Mouse (Mus musculus): ENCODE measurements at regions not wholly inside any gene's neighbourhood (a gene's known extent, or its start where the extent isn't known, plus 50 kb on each side); places are given as distances from the start of the nearest gene placed in this dataset.
"Not testable (repeated sequence)": the region's sequence is repeated elsewhere in the genome, so short reads cannot be mapped to it uniquely, and the experiment has no call there.

- ATAC-seq: no peak
Measured at GRCm38 (mm10) chr1:184191325-184191724, 157.2 kb upstream of the 1700056E22Rik start.

GRCm38 (mm10) chr1:184187582-184187981, 153.5 kb upstream of the 1700056E22Rik start:
- no peak for ATAC-seq

- no peak for ATAC-seq
Measured at GRCm38 (mm10) chr1:184182163-184182562, 148.1 kb upstream of the 1700056E22Rik start.

GRCm38 (mm10) chr1:184174416-184174815, 140.3 kb upstream of the 1700056E22Rik start:
- not testable (repeated sequence) for ATAC-seq

GRCm38 (mm10) chr1:184173739-184174138, 139.6 kb upstream of the 1700056E22Rik start:
- no peak for ATAC-seq

GRCm38 (mm10) chr1:184172986-184173385, 138.9 kb upstream of the 1700056E22Rik start:
- no peak for ATAC-seq

- ATAC-seq: no peak
Measured at GRCm38 (mm10) chr1:184171601-184172000, 137.5 kb upstream of the 1700056E22Rik start.

GRCm38 (mm10) chr1:184170926-184171325, 136.8 kb upstream of the 1700056E22Rik start:
- ATAC-seq: no peak

- no peak for ATAC-seq
Measured at GRCm38 (mm10) chr1:184169967-184170366, 135.9 kb upstream of the 1700056E22Rik start.

GRCm38 (mm10) chr1:184169034-184169783, 135.1 kb upstream of the 1700056E22Rik start:
- no peak for ATAC-seq

- no peak for ATAC-seq
Measured at GRCm38 (mm10) chr1:184166951-184167350, 132.8 kb upstream of the 1700056E22Rik start.

- not testable (repeated sequence) for ATAC-seq
Measured at GRCm38 (mm10) chr1:184162526-184162925, 128.4 kb upstream of the 1700056E22Rik start.

- no peak for ATAC-seq
Measured at GRCm38 (mm10) chr1:184147713-184148112, 113.6 kb upstream of the 1700056E22Rik start.

GRCm38 (mm10) chr1:184142974-184143373, 108.9 kb upstream of the 1700056E22Rik start:
- no peak for ATAC-seq

- no peak for ATAC-seq
Measured at GRCm38 (mm10) chr1:184140486-184140885, 106.4 kb upstream of the 1700056E22Rik start.

GRCm38 (mm10) chr1:184140082-184140481, 106.0 kb upstream of the 1700056E22Rik start:
- no peak for ATAC-seq

- ATAC-seq: no peak
Measured at GRCm38 (mm10) chr1:184138661-184139060, 104.6 kb upstream of the 1700056E22Rik start.

- ATAC-seq: no peak
Measured at GRCm38 (mm10) chr1:184130897-184131296, 96.8 kb upstream of the 1700056E22Rik start.

- ATAC-seq: no peak
Measured at GRCm38 (mm10) chr1:184127321-184127720, 93.2 kb upstream of the 1700056E22Rik start.

- no peak for ATAC-seq
Measured at GRCm38 (mm10) chr1:184126909-184127308, 92.8 kb upstream of the 1700056E22Rik start.
